In the genomic region with DNA sequence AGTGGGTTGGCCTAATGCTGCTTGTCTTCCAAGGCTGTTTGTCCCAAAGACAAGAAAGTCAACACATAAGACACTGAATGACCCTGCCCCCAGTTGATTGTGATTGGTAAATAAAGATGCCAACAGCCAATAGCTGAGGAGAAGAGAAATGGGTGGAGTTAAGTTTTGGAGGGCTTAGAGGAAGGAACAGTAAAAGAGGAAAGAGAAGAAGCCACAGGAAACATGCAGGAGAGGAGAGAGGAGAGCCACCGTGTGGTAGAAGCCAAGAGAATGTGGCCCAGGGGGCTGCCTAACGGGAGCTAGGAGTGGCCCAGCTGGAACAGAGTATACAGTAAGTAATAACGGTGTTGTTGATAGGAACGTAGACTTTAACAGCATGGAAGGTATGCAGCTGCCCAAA, we compare ENCODE assay signal across 23 mouse cellular contexts. TPM values are rescaled to one million over a fixed set of nuclear protein-coding genes. Genes with fewer than 3 reads are reported as not detected.
A peak's percentile ranks its signal among the peaks of the same experiment; 100 is the strongest.
DNase-seq lines count a peak whose midpoint lies in the region; ATAC-seq and TF ChIP-seq lines count a peak whose summit lies in the region.
"Had no signal": no experiment of that assay in that cellular context is flagged by ENCODE, and none has a peak within 500 bp of the region (broad histone marks: within the 10 kb centered on the region; RNA-seq: fewer than 3 reads in every experiment).

No protein-coding gene starts in this region.

- peak; percentile 39 for TF ChIP-seq CTCF in intestine, postnatal 0 days (IDR thresholded peaks at IDR 0.05; ENCODE audit: low read depth)
- peak; percentile 39 for TF ChIP-seq CTCF in liver, postnatal 0 days (IDR thresholded peaks at IDR 0.05; ENCODE audit: low read depth)

- H3K4me3 ChIP-seq in intestine, postnatal 0 days (ENCODE audit: low read depth, low read length): no peak overlapping the region
- no peak overlapping the region for H3K4me3 ChIP-seq in intestine, embryonic 16.5 days (ENCODE audit: low read length)
- H3K4me3 ChIP-seq in liver, postnatal 0 days (ENCODE audit: low read depth, low read length): no peak overlapping the region
- no peak overlapping the region for H3K4me3 ChIP-seq in liver, embryonic 11.5 days (ENCODE audit: low read depth, low read length)
- H3K4me3 ChIP-seq: forebrain, embryonic 10.5 days; gastrocnemius, adult 2 months; hindbrain, embryonic 13.5 days; midbrain, embryonic 10.5 days had no signal

- H3K4me2 ChIP-seq in intestine, postnatal 0 days (replicated peaks; ENCODE audit: low read depth): no peak overlapping the region
- no peak overlapping the region for H3K4me2 ChIP-seq in intestine, embryonic 16.5 days (ENCODE audit: low read depth, low read length)
- no peak overlapping the region for H3K4me2 ChIP-seq in liver, postnatal 0 days (ENCODE audit: low read depth, low read length)
- H3K4me2 ChIP-seq in liver, embryonic 11.5 days: no peak overlapping the region
- H3K4me2 ChIP-seq: hindbrain, embryonic 13.5 days had no signal

- DNase-seq in liver, postnatal 0 days: no peak
- DNase-seq in liver, embryonic 11.5 days (ENCODE audit: low spot score): no peak
- DNase-seq in ovary, postnatal 36 days (ENCODE audit: low spot score): no peak
- DNase-seq: adrenal gland, adult 8-10 months; cerebellum, adult 11-12 months; cerebellum, postnatal 14 days; embryo, embryonic 11 days; gastrocnemius, adult 2 months; kidney, postnatal 10 days; left cerebral cortex, postnatal 4 days; lung, postnatal 14 days; right cerebral cortex, adult 18-20 months; thymus, postnatal 14 days had no signal

- TF ChIP-seq EP300 in liver, postnatal 0 days (IDR thresholded peaks at IDR 0.05; ENCODE audit: low read depth): no peak

- H3K27me3 ChIP-seq in intestine, postnatal 0 days (replicated peaks; ENCODE audit: control insufficient read depth, insufficient read depth, low read length): no peaks in the 10 kb centered on the region
- H3K27me3 ChIP-seq in intestine, embryonic 16.5 days (replicated peaks; ENCODE audit: control insufficient read depth, insufficient read depth, low read length): no peaks in the 10 kb centered on the region
- H3K27me3 ChIP-seq in liver, postnatal 0 days (ENCODE audit: insufficient read depth, low read length): no peaks in the 10 kb centered on the region
- H3K27me3 ChIP-seq in liver, embryonic 11.5 days (replicated peaks; ENCODE audit: control insufficient read depth, insufficient read depth, low read length): no peaks in the 10 kb centered on the region
- H3K27me3 ChIP-seq: hindbrain, embryonic 13.5 days; Patski had no signal

- H3K4me1 ChIP-seq in intestine, postnatal 0 days (replicated peaks; ENCODE audit: control insufficient read depth, insufficient read depth, low read length): no peaks in the 10 kb centered on the region
- H3K4me1 ChIP-seq in intestine, embryonic 16.5 days (ENCODE audit: control insufficient read depth, insufficient read depth, low read length): no peaks in the 10 kb centered on the region
- H3K4me1 ChIP-seq in liver, postnatal 0 days (ENCODE audit: insufficient read depth): peaks cover 5% of the 10 kb centered on the region; the same call in 1 of the 2 replicates
- H3K4me1 ChIP-seq in liver, embryonic 11.5 days (replicated peaks; ENCODE audit: control insufficient read depth, insufficient read depth, low read length): no peaks in the 10 kb centered on the region; the same call in 1 of the 2 replicates
- H3K4me1 ChIP-seq: forebrain, embryonic 10.5 days; hindbrain, embryonic 13.5 days had no signal

- H3K9ac ChIP-seq in intestine, postnatal 0 days (ENCODE audit: low read depth, low read length): no peak overlapping the region
- H3K9ac ChIP-seq in intestine, embryonic 16.5 days (ENCODE audit: low read depth, low read length): no peak overlapping the region
- H3K9ac ChIP-seq in liver, postnatal 0 days (replicated peaks): no peak overlapping the region
- H3K9ac ChIP-seq in liver, embryonic 11.5 days (ENCODE audit: low read depth, low read length): no peak overlapping the region
- H3K9ac ChIP-seq: hindbrain, embryonic 13.5 days had no signal

- H3K36me3 ChIP-seq in intestine, postnatal 0 days (ENCODE audit: control insufficient read depth, insufficient read depth): no peaks in the 10 kb centered on the region
- H3K36me3 ChIP-seq in intestine, embryonic 16.5 days (ENCODE audit: control insufficient read depth, insufficient read depth, low read length): no peaks in the 10 kb centered on the region
- H3K36me3 ChIP-seq in liver, postnatal 0 days (replicated peaks; ENCODE audit: insufficient read depth, low read length): no peaks in the 10 kb centered on the region
- no peaks in the 10 kb centered on the region for H3K36me3 ChIP-seq in liver, embryonic 11.5 days (ENCODE audit: control insufficient read depth, insufficient read depth, low read length)
- H3K36me3 ChIP-seq: forebrain, embryonic 10.5 days; hindbrain, embryonic 13.5 days; midbrain, embryonic 10.5 days had no signal

- ATAC-seq in intestine, postnatal 0 days: no peak
- no peak for ATAC-seq in intestine, embryonic 16.5 days
- ATAC-seq in liver, postnatal 0 days: no peak
- no peak for ATAC-seq in liver, embryonic 11.5 days (replicated peaks; ENCODE audit: low FRiP score)
- ATAC-seq in common myeloid progenitor, adult 5-6 weeks (replicated peaks; ENCODE audit: low read depth, poor library complexity, severe bottlenecking): peak; percentile 95
- 0 out of 2 replicates have a peak, but pooled peaks have one; percentile 37 for ATAC-seq in megakaryocyte-erythroid progenitor cell, adult 5-6 weeks (replicated peaks; ENCODE audit: low FRiP score, low TSS enrichment, poor library complexity, severe bottlenecking)
- no peak for ATAC-seq in CD4-positive, CD25-positive, alpha-beta regulatory T cell, adult 4 months
- ATAC-seq: inflammation-experienced regulatory T-cells, adult 6 months; Patski had no signal

- no peaks in the 10 kb centered on the region for H3K9me3 ChIP-seq in intestine, postnatal 0 days (ENCODE audit: control insufficient read depth)
- no peaks in the 10 kb centered on the region for H3K9me3 ChIP-seq in intestine, embryonic 16.5 days (ENCODE audit: control insufficient read depth, low read length)
- H3K9me3 ChIP-seq in liver, postnatal 0 days (ENCODE audit: low read length): no peaks in the 10 kb centered on the region
- no peaks in the 10 kb centered on the region for H3K9me3 ChIP-seq in liver, embryonic 11.5 days (ENCODE audit: control insufficient read depth, low read length)
- H3K9me3 ChIP-seq: forebrain, embryonic 10.5 days; hindbrain, embryonic 13.5 days; midbrain, embryonic 10.5 days had no signal

- H3K27ac ChIP-seq in intestine, postnatal 0 days (ENCODE audit: low read depth, low read length): no peak overlapping the region
- no peak overlapping the region for H3K27ac ChIP-seq in intestine, embryonic 16.5 days (ENCODE audit: low read length)
- no peak overlapping the region for H3K27ac ChIP-seq in liver, postnatal 0 days (ENCODE audit: low read depth)
- H3K27ac ChIP-seq in liver, embryonic 11.5 days (ENCODE audit: low read depth, low read length): no peak overlapping the region
- H3K27ac ChIP-seq: forebrain, embryonic 10.5 days; gastrocnemius, adult 2 months; hindbrain, embryonic 13.5 days; midbrain, embryonic 10.5 days had no signal

- WGBS in intestine, postnatal 0 days: 49% methylated on average over 4 of the region's 4 CpGs
- WGBS in intestine, embryonic 16.5 days: 45% methylated on average over 4 of the region's 4 CpGs
- WGBS in liver, postnatal 0 days (ENCODE audit: insufficient replicate concordance): 44% methylated on average over 4 of the region's 4 CpGs
- WGBS in liver, embryonic 11.5 days: 47% methylated on average over 4 of the region's 4 CpGs

RNA-seq across cellular contexts. Expression of gene Il1r1, which starts 25.5 kb away (rescaled TPM):
- 5.4 and 5.9 TPM in 2 replicates for polyA plus RNA-seq in intestine, postnatal 0 days (2015; fragmentation: Nextera tagmentation; extraction: Ambion mirVana)
- 5.0 and 5.4 TPM in 2 replicates for polyA plus RNA-seq in intestine, embryonic 16.5 days (2015; fragmentation: Nextera tagmentation; extraction: Ambion mirVana)
- 12.7 and 15.1 TPM in 2 replicates for polyA plus RNA-seq in liver, postnatal 0 days (2015; fragmentation: Nextera tagmentation; extraction: Ambion mirVana)
- 22.0 and 23.8 TPM in 2 replicates for polyA plus RNA-seq in liver, embryonic 11.5 days (2014; fragmentation: Nextera tagmentation; extraction: Ambion mirVana)
- total RNA-seq in common myeloid progenitor, adult 5-6 weeks (2017): 11.8 and 14.4 TPM in 2 replicates
- 0.49 and 2.7 TPM in 2 replicates for total RNA-seq in megakaryocyte-erythroid progenitor cell, adult 5-6 weeks (2014; fragmentation: Nextera tagmentation)
- total RNA-seq in megakaryocyte-erythroid progenitor cell, adult 5-6 weeks (2017): 1.4 and 3.1 TPM in 2 replicates
- polyA plus RNA-seq in CD4-positive, CD25-positive, alpha-beta regulatory T cell, adult 4 months (2017; shearing (Covaris generic)): not detected

Comparison
In these comparisons a context has a peak if more than half of its experiments do, and no peak if none do; other contexts are left out.
1. ATAC-seq: peak in common myeloid progenitor, adult 5-6 weeks (single experiment) and megakaryocyte-erythroid progenitor cell, adult 5-6 weeks (single experiment); none in intestine, postnatal 0 days (single experiment), intestine, embryonic 16.5 days (single experiment), liver, postnatal 0 days (single experiment), liver, embryonic 11.5 days (single experiment) and CD4-positive, CD25-positive, alpha-beta regulatory T cell, adult 4 months (single experiment).